Mouse (Mus musculus): ENCODE data around the gene Ccdc92. TPM values are rescaled to one million over a fixed set of nuclear protein-coding genes. Genes with fewer than 3 reads are reported as not detected.

The Ccdc92 gene
- polyA plus RNA-seq, 1 experiment from 2014 or later = 26.4 TPM

DNA sequence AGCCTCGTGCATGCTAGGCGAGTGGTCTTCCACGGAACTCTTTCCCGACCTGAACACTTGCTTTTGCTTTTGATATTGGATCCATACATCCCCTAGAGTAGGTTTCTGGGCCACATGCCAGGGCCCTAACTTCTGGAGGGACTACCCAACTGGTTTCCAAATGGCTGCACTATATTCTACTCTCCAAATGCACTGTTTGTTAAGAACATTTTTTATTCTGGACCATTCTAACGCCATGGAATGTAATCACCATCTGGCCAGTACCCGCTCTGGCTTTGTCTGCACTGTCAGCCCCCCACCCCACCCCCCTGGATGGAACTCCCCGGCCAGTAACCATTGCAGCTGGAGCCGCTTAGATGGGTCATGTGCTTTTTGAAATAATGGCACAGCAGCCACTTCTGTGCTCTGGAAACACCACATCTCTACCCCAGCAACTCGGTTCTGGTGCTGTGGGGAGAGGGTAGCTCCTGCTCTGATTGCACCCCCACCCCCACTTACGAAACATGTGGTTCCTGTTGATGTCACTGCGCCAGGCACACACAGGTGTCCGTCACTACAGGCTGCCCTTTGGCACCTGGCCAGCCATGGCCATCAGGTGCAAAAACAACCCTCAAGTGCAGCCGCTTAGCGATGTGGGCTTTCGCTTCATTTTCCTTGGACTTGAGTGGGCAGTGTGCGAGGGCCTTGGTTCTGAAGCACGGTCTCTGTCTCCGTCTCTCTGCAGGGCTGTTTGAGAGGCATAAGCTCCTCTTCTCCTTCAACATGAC is 39.9 kb downstream of the Ccdc92 start:
- ATAC-seq (ENCODE audit: insufficient read depth, low FRiP score, low TSS enrichment) (no peak), DNase-seq (ENCODE audit: low spot score) (no peak)
- no peak overlapping the region for H3K4me2 ChIP-seq (ENCODE audit: low read depth)
- no peaks in the 10 kb centered on the region for H3K36me3 ChIP-seq (ENCODE audit: control insufficient read depth, insufficient read depth, low read length)
- H3K9me3 ChIP-seq (ENCODE audit: control insufficient read depth, low read length) = no peaks in the 10 kb centered on the region
- H3K4me3 ChIP-seq (ENCODE audit: low read depth, low read length) = no peak overlapping the region
- H3K4me1 ChIP-seq (ENCODE audit: control insufficient read depth, insufficient read depth, low read length) = no peaks in the 10 kb centered on the region
- H3K27me3 ChIP-seq (ENCODE audit: control insufficient read depth, insufficient read depth, low read length) = no peaks in the 10 kb centered on the region
- no peak overlapping the region for H3K9ac ChIP-seq (ENCODE audit: low read length)
- no peak overlapping the region for H3K27ac ChIP-seq (ENCODE audit: low read depth, low read length)
- WGBS = 82% methylated on average over 18 of the region's 18 CpGs

GRCm38 (mm10) chr5:124817050-124817449 is 45.2 kb downstream of the Ccdc92 start:
- H3K4me3 ChIP-seq (ENCODE audit: low read depth, low read length) = no peak overlapping the region
- H3K27me3 ChIP-seq (ENCODE audit: control insufficient read depth, insufficient read depth, low read length) = no peaks in the 10 kb centered on the region
- ATAC-seq (ENCODE audit: insufficient read depth, low FRiP score, low TSS enrichment) = no peak
- no peak overlapping the region for H3K27ac ChIP-seq (ENCODE audit: low read depth, low read length)
- DNase-seq (ENCODE audit: low spot score) = no peak
- H3K4me1 ChIP-seq (ENCODE audit: control insufficient read depth, insufficient read depth, low read length) = no peaks in the 10 kb centered on the region
- no peaks in the 10 kb centered on the region for H3K9me3 ChIP-seq (ENCODE audit: control insufficient read depth, low read length)
- H3K36me3 ChIP-seq (ENCODE audit: control insufficient read depth, insufficient read depth, low read length) = no peaks in the 10 kb centered on the region
- H3K9ac ChIP-seq (ENCODE audit: low read length) = no peak overlapping the region
- H3K4me2 ChIP-seq (ENCODE audit: low read depth) = no peak overlapping the region
- 89% methylated on average over 15 of the region's 15 CpGs for whole genome bisulfite sequencing

DNA sequence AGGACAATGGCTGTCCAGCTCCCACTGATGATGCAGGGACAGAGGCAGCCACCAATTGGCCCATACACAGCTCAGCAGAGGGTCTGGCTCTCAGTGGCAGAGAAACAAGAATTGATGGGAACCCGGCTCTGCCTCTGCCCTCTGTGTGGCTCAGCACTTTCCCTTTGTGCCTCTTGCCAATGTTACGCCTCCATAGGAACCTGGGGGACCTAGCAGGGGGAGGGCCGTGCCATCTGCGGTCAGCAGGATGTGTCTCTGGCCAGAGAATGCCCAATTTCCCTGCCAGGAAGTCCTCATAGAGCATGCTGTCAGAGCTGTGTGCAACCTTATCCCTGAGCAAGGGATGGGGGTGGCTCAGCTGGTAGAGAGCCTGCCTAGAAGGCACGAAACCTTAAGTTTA is 47.4 kb downstream of the Ccdc92 start:
- H3K36me3 ChIP-seq (ENCODE audit: control insufficient read depth, insufficient read depth, low read length) = no peaks in the 10 kb centered on the region
- H3K9ac ChIP-seq (ENCODE audit: low read length) = no peak overlapping the region
- H3K4me3 ChIP-seq (ENCODE audit: low read depth, low read length) = no peak overlapping the region
- no peaks in the 10 kb centered on the region for H3K27me3 ChIP-seq (ENCODE audit: control insufficient read depth, insufficient read depth, low read length)
- DNase-seq (ENCODE audit: low spot score) (no peak), ATAC-seq (ENCODE audit: insufficient read depth, low FRiP score, low TSS enrichment) (no peak)
- WGBS = 72% methylated on average over 5 of the region's 5 CpGs
- H3K4me2 ChIP-seq (ENCODE audit: low read depth) = no peak overlapping the region
- no peaks in the 10 kb centered on the region for H3K4me1 ChIP-seq (ENCODE audit: control insufficient read depth, insufficient read depth, low read length)
- no peak overlapping the region for H3K27ac ChIP-seq (ENCODE audit: low read depth, low read length)
- H3K9me3 ChIP-seq (ENCODE audit: control insufficient read depth, low read length) = no peaks in the 10 kb centered on the region

DNA sequence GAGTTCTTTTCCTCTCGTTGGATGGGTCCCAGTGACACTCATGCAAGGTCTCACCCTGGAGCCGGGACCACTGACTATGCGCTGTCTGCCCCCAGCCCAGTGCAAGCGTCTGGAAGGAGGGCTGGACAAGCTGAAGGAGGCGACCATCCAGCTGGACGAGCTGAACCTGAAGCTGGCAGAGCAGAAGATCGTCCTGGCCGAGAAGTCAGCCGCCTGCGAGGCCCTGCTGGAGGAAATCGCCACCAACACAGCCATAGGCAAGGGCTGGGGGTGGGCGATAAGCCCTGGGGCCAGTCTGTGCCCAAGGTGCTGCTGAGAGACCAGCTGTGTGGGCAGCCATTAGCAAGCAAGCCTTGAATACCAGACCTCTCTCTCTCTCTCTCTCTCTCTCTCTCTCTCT is 49.8 kb downstream of the Ccdc92 start:
- ATAC-seq (ENCODE audit: insufficient read depth, low FRiP score, low TSS enrichment) (no peak), DNase-seq (ENCODE audit: low spot score) (no peak)
- Histone ChIP-seq H3K27me3 (ENCODE audit: control insufficient read depth, insufficient read depth, low read length) (no peaks in the 10 kb centered on the region), H3K36me3 (ENCODE audit: control insufficient read depth, insufficient read depth, low read length) (no peaks in the 10 kb centered on the region), H3K9me3 (ENCODE audit: control insufficient read depth, low read length) (no peaks in the 10 kb centered on the region), H3K9ac (ENCODE audit: low read length) (no peak overlapping the region), H3K27ac (ENCODE audit: low read depth, low read length) (no peak overlapping the region), H3K4me3 (ENCODE audit: low read depth, low read length) (no peak overlapping the region), H3K4me2 (ENCODE audit: low read depth) (no peak overlapping the region), H3K4me1 (ENCODE audit: control insufficient read depth, insufficient read depth, low read length) (no peaks in the 10 kb centered on the region)
- 87% methylated on average over 12 of the region's 12 CpGs for WGBS

GRCm38 (mm10) chr5:124809708-124810366 is 52.4 kb downstream of the Ccdc92 start:
- Histone ChIP-seq H3K4me3 (ENCODE audit: low read depth, low read length) (no peak overlapping the region), H3K4me2 (ENCODE audit: low read depth) (no peak overlapping the region), H3K4me1 (ENCODE audit: control insufficient read depth, insufficient read depth, low read length) (no peaks in the 10 kb centered on the region), H3K27me3 (ENCODE audit: control insufficient read depth, insufficient read depth, low read length) (no peaks in the 10 kb centered on the region), H3K36me3 (ENCODE audit: control insufficient read depth, insufficient read depth, low read length) (no peaks in the 10 kb centered on the region), H3K27ac (ENCODE audit: low read depth, low read length) (no peak overlapping the region), H3K9ac (ENCODE audit: low read length) (no peak overlapping the region), H3K9me3 (ENCODE audit: control insufficient read depth, low read length) (no peaks in the 10 kb centered on the region)
- no peak for ATAC-seq (ENCODE audit: insufficient read depth, low FRiP score, low TSS enrichment)
- 88% methylated on average over 4 of the region's 4 CpGs for WGBS
- no peak for DNase-seq (ENCODE audit: low spot score)

- Histone ChIP-seq H3K4me2 (ENCODE audit: low read depth) (no peak overlapping the region), H3K4me3 (ENCODE audit: low read depth, low read length) (no peak overlapping the region), H3K27ac (ENCODE audit: low read depth, low read length) (no peak overlapping the region), H3K27me3 (ENCODE audit: control insufficient read depth, insufficient read depth, low read length) (no peaks in the 10 kb centered on the region), H3K9ac (ENCODE audit: low read length) (no peak overlapping the region), H3K4me1 (ENCODE audit: control insufficient read depth, insufficient read depth, low read length) (no peaks in the 10 kb centered on the region), H3K9me3 (ENCODE audit: control insufficient read depth, low read length) (no peaks in the 10 kb centered on the region), H3K36me3 (ENCODE audit: control insufficient read depth, insufficient read depth, low read length) (no peaks in the 10 kb centered on the region)
- 90% methylated on average over 7 of the region's 7 CpGs for WGBS
- DNase-seq (ENCODE audit: low spot score) (no peak), ATAC-seq (ENCODE audit: insufficient read depth, low FRiP score, low TSS enrichment) (no peak)
Measured at GRCm38 (mm10) chr5:124792112-124792511, 70.1 kb downstream of the Ccdc92 start.

DNA sequence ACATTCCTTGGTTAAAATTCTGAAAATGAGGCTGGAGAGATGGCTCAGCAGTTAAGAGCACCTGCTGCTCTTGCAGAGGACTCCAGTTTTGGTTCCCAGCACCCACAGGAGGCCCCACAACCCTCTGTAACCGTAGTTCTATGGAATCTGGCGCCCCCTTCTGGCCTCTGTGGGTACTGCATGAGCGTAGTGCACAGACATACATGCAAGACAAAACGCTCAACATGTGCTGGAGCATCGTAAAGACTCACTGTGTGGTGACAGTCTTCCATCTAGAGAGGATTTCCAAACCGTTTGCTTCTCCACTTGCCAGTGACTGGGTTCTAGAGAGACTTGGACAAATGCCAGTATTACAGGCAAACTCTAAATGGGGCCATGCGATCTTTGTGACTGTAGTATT is 76.6 kb downstream of the Ccdc92 start:
- Histone ChIP-seq H3K4me1 (ENCODE audit: control insufficient read depth, insufficient read depth, low read length) (no peaks in the 10 kb centered on the region), H3K9ac (ENCODE audit: low read length) (no peak overlapping the region), H3K9me3 (ENCODE audit: control insufficient read depth, low read length) (no peaks in the 10 kb centered on the region), H3K4me2 (ENCODE audit: low read depth) (no peak overlapping the region), H3K27ac (ENCODE audit: low read depth, low read length) (no peak overlapping the region), H3K36me3 (ENCODE audit: control insufficient read depth, insufficient read depth, low read length) (no peaks in the 10 kb centered on the region), H3K27me3 (ENCODE audit: control insufficient read depth, insufficient read depth, low read length) (no peaks in the 10 kb centered on the region), H3K4me3 (ENCODE audit: low read depth, low read length) (no peak overlapping the region)
- no peak for ATAC-seq (ENCODE audit: insufficient read depth, low FRiP score, low TSS enrichment)
- no peak for DNase-seq (ENCODE audit: low spot score)
- 81% methylated on average over 7 of the region's 7 CpGs for WGBS

Data from neural tube, embryonic 11.5 days (tissue).